Mouse (Mus musculus): Measurements from ENCODE around the gene Clec4n. TPM values are rescaled to one million over a fixed set of nuclear protein-coding genes. Genes with fewer than 3 reads are reported as not detected.

Gene Clec4n
- polyA plus RNA-seq, 1 experiment from 2014 or later: 0.63 TPM

Other genes with a start within 250 kb of the Clec4n start
- gene Clec4a4, start 239.5 kb upstream of the Clec4n start, polyA plus RNA-seq (2016; fragmentation: Nextera tagmentation; extraction: Ambion mirVana): not detected in 2 replicates
- not detected in 2 replicates for gene Clec4b1, start 179.9 kb upstream of the Clec4n start, polyA plus RNA-seq (2016; fragmentation: Nextera tagmentation; extraction: Ambion mirVana)
- 0.29 and 0.70 TPM in 2 replicates for gene Clec4a2, start 123.4 kb upstream of the Clec4n start, polyA plus RNA-seq (2016; fragmentation: Nextera tagmentation; extraction: Ambion mirVana)
- gene Clec4b2, start 57.0 kb upstream of the Clec4n start, polyA plus RNA-seq (2016; fragmentation: Nextera tagmentation; extraction: Ambion mirVana): not detected in 2 replicates
- gene Clec4d, start 32.3 kb downstream of the Clec4n start, polyA plus RNA-seq (2016; fragmentation: Nextera tagmentation; extraction: Ambion mirVana): not detected in 2 replicates
- 0.20 TPM in 1 of 2 replicates, not detected in the other for gene Clec4e, start 60.0 kb downstream of the Clec4n start, polyA plus RNA-seq (2016; fragmentation: Nextera tagmentation; extraction: Ambion mirVana)
- gene Vmn2r19, start 78.5 kb downstream of the Clec4n start, polyA plus RNA-seq (2016; fragmentation: Nextera tagmentation; extraction: Ambion mirVana): not detected in 2 replicates
- not detected in 2 replicates for gene Vmn2r20, start 188.3 kb downstream of the Clec4n start, polyA plus RNA-seq (2016; fragmentation: Nextera tagmentation; extraction: Ambion mirVana)